Mouse (Mus musculus) neural tube, embryonic 15.5 days (tissue): ENCODE data around the gene Slc6a8. TPM values are rescaled to one million over a fixed set of nuclear protein-coding genes. Genes with fewer than 3 reads are reported as not detected.
A peak's percentile ranks its signal among the peaks of the same experiment; 100 is the strongest.

Experiments used
- ATAC-seq: fragments of 200-750 bp; cut with Nextera tagmentation; 2 replicates; pipeline ENCODE4 v1.8.0; 2017; ENCODE audit warnings: mild to moderate bottlenecking, moderate TSS enrichment, moderate library complexity; ENCODE audit not compliant: low FRiP score
- H3K27ac ChIP-seq: fragments of 300-500 bp; sonication (generic); replicated peaks from 2 replicates; pipeline ENCODE4 v1.5.1; 2015; ENCODE audit warnings: mild to moderate bottlenecking, inconsistent platforms
- H3K27me3 ChIP-seq: fragments of 300-500 bp; sonication (generic); replicated peaks from 2 replicates; pipeline ENCODE4 v1.6.1; 2015; ENCODE audit warnings: inconsistent platforms
- H3K36me3 ChIP-seq: fragments of 300-500 bp; sonication (generic); 2 replicates; pipeline ENCODE4 v1.6.1; 2015; ENCODE audit warnings: inconsistent platforms
- H3K4me1 ChIP-seq: fragments of 300-500 bp; sonication (generic); 2 replicates; pipeline ENCODE4 v1.6.1; 2015; ENCODE audit warnings: inconsistent platforms
- H3K4me2 ChIP-seq: fragments of 300-500 bp; sonication (generic); 2 replicates; pipeline ENCODE4 v1.6.1; 2015; ENCODE audit warnings: inconsistent platforms, mild to moderate bottlenecking, moderate library complexity
- H3K4me3 ChIP-seq: fragments of 300-500 bp; sonication (generic); replicated peaks from 2 replicates; pipeline ENCODE4 v1.5.1; 2015; ENCODE audit warnings: mild to moderate bottlenecking, inconsistent platforms
- H3K9ac ChIP-seq: fragments of 300-500 bp; sonication (generic); replicated peaks from 2 replicates; pipeline ENCODE4 v1.6.1; 2015; ENCODE audit warnings: mild to moderate bottlenecking, inconsistent platforms
- H3K9me3 ChIP-seq: fragments of 300-500 bp; sonication (generic); replicated peaks from 2 replicates; pipeline ENCODE4 v1.6.1; 2016; ENCODE audit warnings: inconsistent platforms
- WGBS: fragments of 180-500 bp; shearing (Covaris S2); methylation state at CpG from one replicate; pipeline ENCODE4 v1.1.7; 2015; ENCODE audit warnings: mixed read lengths; 5-methylcytosine and 5-hydroxymethylcytosine counted together
- polyA plus RNA-seq: library from polyadenylated mRNA; unstranded; fragments of >200 nt; fragmentation: Nextera tagmentation; extraction: Ambion mirVana; gene quantifications from 2 replicates; pipeline ENCODE4 v1.2.1, GENCODE M21; 2015

The Slc6a8 gene
- polyA plus RNA-seq, 1 experiment from 2014 or later, result 8.2 TPM

GRCm38 (mm10) chrX:73658936-73659574, 13.9 kb upstream of the Slc6a8 start:
- WGBS, result 57% methylated on average over 13 of the region's 13 CpGs
- Histone ChIP-seq H3K27me3 (no peaks in the 10 kb centered on the region), H3K4me3 (peak overlapping the region; percentile 49), H3K27ac (peak overlapping the region; percentile 71; the same call in 1 of the 2 replicates), H3K36me3 (no peaks in the 10 kb centered on the region), H3K4me2 (peak overlapping the region; percentile 58), H3K4me1 (peaks cover 19% of the 10 kb centered on the region), H3K9ac (peak overlapping the region; percentile 49), H3K9me3 (no peaks in the 10 kb centered on the region)
- peak; percentile 35; the same call in 1 of the 2 replicates for ATAC-seq

GRCm38 (mm10) chrX:73659575-73660283, 13.2 kb upstream of the Slc6a8 start, which contains the start of gene Pnck:
Gene Pnck (minus strand): TSS chrX:73660117.
- Histone ChIP-seq H3K36me3 (no peaks in the 10 kb centered on the region), H3K4me3 (peak within 1 kb of the TSS; percentile 49), H3K27me3 (no peaks in the 10 kb centered on the region), H3K4me1 (peaks cover 19% of the 10 kb centered on the region), H3K9ac (peak within 1 kb of the TSS; percentile 49), H3K4me2 (peak within 1 kb of the TSS; percentile 58), H3K27ac (peak within 1 kb of the TSS; percentile 71), H3K9me3 (no peaks in the 10 kb centered on the region)
- peak; percentile 84 for ATAC-seq
- WGBS, result 22% methylated on average over 37 of the region's 57 CpGs

- Histone ChIP-seq H3K36me3 (no peaks in the 10 kb centered on the region), H3K27ac (peak overlapping the region; percentile 71), H3K4me2 (peak overlapping the region; percentile 58), H3K9me3 (no peaks in the 10 kb centered on the region), H3K9ac (peak overlapping the region; percentile 49; the same call in 1 of the 2 replicates), H3K4me3 (peak overlapping the region; percentile 49), H3K27me3 (no peaks in the 10 kb centered on the region), H3K4me1 (peaks cover 19% of the 10 kb centered on the region)
- ATAC-seq, result peak; percentile 2; the same call in 1 of the 2 replicates
- WGBS, result 40% methylated on average over 3 of the region's 3 CpGs
Measured at GRCm38 (mm10) chrX:73660284-73660665, 12.7 kb upstream of the Slc6a8 start.

- no peak for ATAC-seq
- no peak overlapping the region for H3K27ac ChIP-seq
Measured at GRCm38 (mm10) chrX:73663143-73663542, 9.8 kb upstream of the Slc6a8 start.

GRCm38 (mm10) chrX:73672031-73672431, 919 bp upstream of the Slc6a8 start:
- WGBS, result 55% methylated on average over 4 of the region's 4 CpGs
- Histone ChIP-seq H3K4me2 (peak overlapping the region; percentile 66; the same call in 1 of the 2 replicates), H3K4me1 (peaks cover 16% of the 10 kb centered on the region), H3K36me3 (no peaks in the 10 kb centered on the region), H3K9me3 (no peaks in the 10 kb centered on the region), H3K27me3 (no peaks in the 10 kb centered on the region), H3K9ac (no peak overlapping the region), H3K27ac (no peak overlapping the region), H3K4me3 (no peak overlapping the region)
- ATAC-seq, result 0 out of 2 replicates have a peak, but pooled peaks have one; percentile 30

More at GRCm38 (mm10) chrX:73663143-73663542, 9.8 kb upstream of the Slc6a8 start:
- H3K4me2 ChIP-seq, result no peak overlapping the region
- H3K27me3 ChIP-seq, result no peaks in the 10 kb centered on the region
- H3K9ac ChIP-seq, result no peak overlapping the region
- H3K4me1 ChIP-seq, result peaks cover 13% of the 10 kb centered on the region
- H3K9me3 ChIP-seq, result no peaks in the 10 kb centered on the region
- H3K36me3 ChIP-seq, result no peaks in the 10 kb centered on the region
- no peak overlapping the region for H3K4me3 ChIP-seq

GRCm38 (mm10) chrX:73673619-73673967, 643 bp downstream of the Slc6a8 start:
- Histone ChIP-seq H3K9ac (peak overlapping the region; percentile 70), H3K9me3 (no peaks in the 10 kb centered on the region), H3K36me3 (no peaks in the 10 kb centered on the region), H3K4me2 (peak overlapping the region; percentile 66), H3K4me1 (peaks cover 16% of the 10 kb centered on the region), H3K27me3 (no peaks in the 10 kb centered on the region), H3K4me3 (peak overlapping the region; percentile 57), H3K27ac (peak overlapping the region; percentile 74)
- 21% methylated on average over 27 of the region's 42 CpGs for WGBS
- peak; percentile 33; the same call in 1 of the 2 replicates for ATAC-seq

DNA sequence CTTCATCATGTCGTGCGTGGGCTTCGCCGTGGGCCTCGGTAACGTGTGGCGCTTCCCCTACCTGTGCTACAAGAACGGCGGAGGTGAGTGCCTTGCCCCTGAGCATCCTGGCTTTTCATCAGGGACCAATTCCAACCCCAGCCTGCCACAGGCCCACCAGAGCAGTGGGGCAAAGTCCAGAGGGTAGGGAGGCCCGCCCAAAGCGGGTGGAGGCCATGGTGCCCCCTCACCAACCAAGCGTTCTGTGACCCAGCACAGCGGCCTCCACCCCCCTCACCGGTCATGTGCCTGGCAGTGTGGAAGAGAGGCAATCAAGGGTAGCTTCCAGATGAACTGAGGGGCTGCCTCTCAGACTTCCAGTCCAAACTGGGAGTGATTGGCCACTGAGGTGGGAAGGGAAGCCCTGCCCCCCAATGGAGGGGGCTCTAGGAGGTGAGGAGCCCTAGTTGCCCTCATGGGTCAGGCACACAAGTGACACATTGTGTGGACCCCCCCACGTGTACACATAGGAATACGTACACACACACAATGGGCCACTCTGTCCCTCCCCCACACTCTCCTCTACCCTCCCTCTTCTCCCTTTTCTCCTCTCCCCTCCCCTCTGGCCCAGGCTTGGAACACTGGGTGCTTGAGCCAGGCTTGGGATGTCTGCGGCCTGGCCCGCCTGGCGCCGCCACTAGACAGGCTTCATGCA, 1.2 kb downstream of the Slc6a8 start:
- WGBS, result 27% methylated on average over 20 of the region's 20 CpGs
- Histone ChIP-seq H3K27me3 (no peaks in the 10 kb centered on the region), H3K4me1 (peaks cover 16% of the 10 kb centered on the region), H3K9me3 (no peaks in the 10 kb centered on the region), H3K4me2 (peak overlapping the region; percentile 66), H3K4me3 (peak overlapping the region; percentile 57), H3K27ac (peak overlapping the region; percentile 74), H3K36me3 (0 out of 2 replicates have a peak, but pooled peaks cover 5% of the 10 kb centered on the region), H3K9ac (peak overlapping the region; percentile 70)
- ATAC-seq, result peak; percentile 33; the same call in 1 of the 2 replicates

- no peaks in the 10 kb centered on the region for H3K27me3 ChIP-seq
- H3K27ac ChIP-seq, result no peak overlapping the region
- peak overlapping the region; percentile 57; the same call in 1 of the 2 replicates for H3K4me3 ChIP-seq
- peak overlapping the region; percentile 66 for H3K4me2 ChIP-seq
- H3K9ac ChIP-seq, result peak overlapping the region; percentile 70; the same call in 1 of the 2 replicates
- H3K9me3 ChIP-seq, result no peaks in the 10 kb centered on the region
- H3K4me1 ChIP-seq, result peaks cover 16% of the 10 kb centered on the region
- WGBS, result 55% methylated on average over 2 of the region's 2 CpGs
- H3K36me3 ChIP-seq, result 0 out of 2 replicates have a peak, but pooled peaks cover 5% of the 10 kb centered on the region
- no peak for ATAC-seq
Measured at GRCm38 (mm10) chrX:73675231-73675630, 2.3 kb downstream of the Slc6a8 start.

DNA sequence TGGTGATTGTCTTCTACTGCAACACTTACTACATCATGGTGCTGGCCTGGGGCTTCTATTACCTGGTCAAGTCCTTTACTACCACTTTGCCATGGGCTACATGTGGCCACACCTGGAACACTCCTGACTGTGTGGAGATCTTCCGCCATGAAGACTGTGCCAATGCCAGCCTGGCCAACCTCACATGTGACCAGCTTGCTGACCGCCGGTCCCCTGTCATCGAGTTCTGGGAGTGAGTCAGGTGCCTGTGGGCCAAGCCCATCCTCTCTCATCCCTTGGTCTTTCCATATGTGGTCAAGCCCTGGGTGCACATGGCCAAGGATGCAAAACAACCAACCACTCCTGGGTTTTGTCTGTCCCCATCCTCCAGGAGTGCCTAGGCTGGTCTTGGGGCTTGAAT, 3.7 kb downstream of the Slc6a8 start:
- Histone ChIP-seq H3K27me3 (no peaks in the 10 kb centered on the region), H3K9me3 (no peaks in the 10 kb centered on the region), H3K36me3 (0 out of 2 replicates have a peak, but pooled peaks cover 5% of the 10 kb centered on the region), H3K27ac (no peak overlapping the region), H3K4me3 (no peak overlapping the region), H3K9ac (no peak overlapping the region), H3K4me2 (no peak overlapping the region), H3K4me1 (peaks cover 16% of the 10 kb centered on the region)
- no peak for ATAC-seq
- WGBS, result 97% methylated on average over 4 of the region's 4 CpGs

DNA sequence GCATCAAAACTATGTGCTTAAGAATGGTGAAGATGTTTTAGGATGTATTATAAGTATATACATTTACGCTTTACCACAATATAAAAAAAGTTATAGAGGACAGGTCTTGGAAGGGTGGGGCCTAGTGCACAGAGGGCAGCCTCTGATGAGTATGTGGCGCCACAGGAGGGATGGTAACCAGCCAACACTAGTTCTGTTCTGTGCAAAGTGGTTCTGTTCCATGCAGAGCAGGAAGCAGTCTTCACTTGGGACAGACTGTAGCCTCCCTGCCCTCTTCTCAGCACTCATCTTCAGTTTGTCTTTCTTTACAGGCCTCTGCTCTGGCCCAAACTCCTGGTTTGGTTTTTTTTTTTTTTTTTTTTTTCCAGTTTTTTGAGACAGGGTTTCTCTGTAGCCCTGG, 11.2 kb downstream of the Slc6a8 start:
- no peak for ATAC-seq
- H3K4me3 ChIP-seq, result no peak overlapping the region
- no peaks in the 10 kb centered on the region for H3K27me3 ChIP-seq
- WGBS, result 83% methylated on average over 2 of the region's 2 CpGs
- no peak overlapping the region for H3K27ac ChIP-seq
- no peak overlapping the region for H3K4me2 ChIP-seq
- H3K9me3 ChIP-seq, result no peaks in the 10 kb centered on the region
- peaks cover 18% of the 10 kb centered on the region for H3K36me3 ChIP-seq
- H3K4me1 ChIP-seq, result no peaks in the 10 kb centered on the region
- H3K9ac ChIP-seq, result no peak overlapping the region

DNA sequence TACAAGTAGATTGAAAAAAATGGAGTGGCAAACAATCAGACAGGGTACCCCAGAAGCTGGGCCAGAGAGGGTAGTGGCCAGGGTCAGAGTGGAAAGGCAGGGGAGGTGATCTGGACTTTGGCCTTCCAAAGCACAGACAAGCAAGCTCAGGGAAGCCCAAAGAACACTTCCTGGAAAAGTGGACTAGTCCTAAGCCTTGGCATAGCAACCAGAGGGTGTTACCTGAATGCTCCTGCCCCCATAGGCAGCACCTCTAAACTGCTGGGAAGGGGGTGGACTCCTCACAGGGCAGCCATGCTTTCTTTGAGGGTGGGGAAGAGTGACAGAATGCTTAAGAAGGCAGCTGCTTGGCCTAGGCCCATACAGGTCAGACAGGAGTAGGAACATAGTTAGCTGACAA, 12.0 kb downstream of the Slc6a8 start:
- Histone ChIP-seq H3K9ac (no peak overlapping the region), H3K27ac (no peak overlapping the region), H3K27me3 (no peaks in the 10 kb centered on the region), H3K4me3 (no peak overlapping the region), H3K4me1 (no peaks in the 10 kb centered on the region), H3K4me2 (no peak overlapping the region), H3K36me3 (peaks cover 18% of the 10 kb centered on the region), H3K9me3 (no peaks in the 10 kb centered on the region)
- ATAC-seq, result no peak
